Mouse (Mus musculus): ENCODE data around the gene Alg11. TPM values are rescaled to one million over a fixed set of nuclear protein-coding genes. Genes with fewer than 3 reads are reported as not detected.

Alg11 gene
- total RNA-seq (2022) = 1 to 10 TPM; 6.9 to 9.2 (median 7.9) TPM

DNA sequence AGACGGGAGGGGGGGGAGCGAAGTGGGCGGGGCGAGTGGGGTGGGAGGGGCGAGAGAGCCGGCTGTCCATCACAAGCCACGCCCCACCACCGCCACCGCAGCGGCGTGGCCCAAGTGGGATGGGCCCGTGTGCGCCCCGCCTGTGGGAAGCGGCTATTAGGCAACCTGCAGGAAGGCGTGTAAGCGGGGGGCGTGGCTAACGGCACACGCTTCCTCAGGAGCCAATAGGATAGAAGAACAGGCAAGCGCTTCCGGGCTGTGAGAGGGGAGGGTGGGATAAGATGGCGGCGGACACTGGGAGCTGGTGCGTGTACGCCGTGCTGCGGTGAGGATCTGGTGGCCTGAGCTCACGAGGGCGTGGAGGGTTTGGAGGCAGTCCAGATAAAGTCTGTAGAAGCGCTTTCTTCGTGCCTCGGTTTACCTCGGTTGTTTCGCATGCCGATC, at the start of gene Alg11:
Gene Alg11 (plus strand): TSS at position 276 of the 444 bp plus-strand sequence.
- peak; percentile 91 to 96 for DNase-seq (ENCODE audit: low spot score in 2 of 2)

- DNase-seq (ENCODE audit: low spot score in 2 of 2) = no peak
These were observed 47.4 kb upstream of the Alg11 start for GRCm38 (mm10) chr8:22013034-22013707.

GRCm38 (mm10) chr8:22017731-22018130, 42.8 kb upstream of the Alg11 start:
- DNase-seq (ENCODE audit: low spot score in 2 of 2) = no peak

GRCm38 (mm10) chr8:22019498-22019897, 41.0 kb upstream of the Alg11 start:
- DNase-seq (ENCODE audit: low spot score in 2 of 2) = no peak

DNA sequence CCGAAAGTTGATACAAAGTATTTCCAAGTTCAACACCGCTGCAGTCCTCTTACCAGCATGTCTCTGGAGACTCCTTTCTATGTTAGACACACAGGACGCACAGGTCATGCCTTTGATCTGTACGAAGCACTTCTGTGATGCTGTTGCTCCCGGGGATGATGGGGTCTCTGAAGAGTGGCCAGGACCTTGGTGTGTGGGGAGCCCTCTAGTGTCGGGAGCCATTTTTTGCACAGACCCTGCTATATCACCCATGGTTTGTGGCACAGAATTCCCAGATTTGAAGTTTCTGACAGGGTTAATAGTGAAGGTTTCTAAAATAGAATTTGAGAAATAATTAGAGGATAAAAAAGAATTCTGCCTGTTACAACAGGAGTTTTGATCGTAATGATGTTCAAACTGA, 38.3 kb upstream of the Alg11 start:
- DNase-seq (ENCODE audit: low spot score in 2 of 2) = no peak

DNA sequence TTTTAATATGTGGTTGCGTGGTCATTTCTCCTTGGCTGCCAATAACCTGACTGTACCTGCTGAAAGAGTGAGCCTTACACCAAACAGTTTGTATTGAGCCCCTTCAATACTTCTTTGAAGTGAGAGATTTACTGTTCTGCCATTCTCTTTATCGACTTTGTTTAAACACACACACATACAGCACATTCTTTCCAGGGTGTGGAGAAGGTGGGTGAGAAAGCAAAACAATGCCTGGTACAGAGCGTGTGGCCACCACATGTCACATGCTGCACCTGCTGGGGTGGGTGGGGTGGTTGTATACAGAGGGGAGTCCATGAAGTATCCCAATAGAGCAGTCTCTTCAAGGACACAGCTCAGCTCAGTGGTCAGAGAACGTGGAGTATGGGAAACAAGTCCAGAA, 35.3 kb upstream of the Alg11 start:
- no peak for DNase-seq (ENCODE audit: low spot score in 2 of 2)

- DNase-seq (ENCODE audit: low spot score in 2 of 2) = no peak
These were observed 31.5 kb upstream of the Alg11 start for GRCm38 (mm10) chr8:22028973-22029372.

GRCm38 (mm10) chr8:22030990-22031389, 29.5 kb upstream of the Alg11 start:
- DNase-seq (ENCODE audit: low spot score in 2 of 2) = no peak

- no peak for DNase-seq (ENCODE audit: low spot score in 2 of 2)
These were observed 24.4 kb upstream of the Alg11 start for GRCm38 (mm10) chr8:22036137-22036536.

DNA sequence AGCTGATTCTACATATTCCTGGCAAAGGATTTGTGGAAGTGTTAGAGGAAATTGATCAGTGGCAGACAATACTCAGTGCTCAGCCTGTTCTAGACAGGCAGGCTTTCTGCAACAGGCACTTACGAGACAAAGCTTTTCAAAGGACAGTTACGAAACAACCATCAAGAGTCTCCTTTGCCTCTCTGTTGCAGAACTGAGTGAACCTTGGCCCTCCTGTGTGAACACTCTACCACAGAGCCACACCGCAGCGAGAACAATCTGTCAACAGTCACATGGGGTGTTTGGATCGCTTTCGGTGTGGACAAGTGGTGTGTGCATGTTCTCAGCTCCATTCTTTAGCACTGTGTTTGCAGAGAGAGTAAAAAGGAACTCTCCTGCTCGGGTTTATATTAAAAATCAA, 23.5 kb upstream of the Alg11 start:
- no peak for DNase-seq (ENCODE audit: low spot score in 2 of 2)

GRCm38 (mm10) chr8:22039468-22040152, 20.9 kb upstream of the Alg11 start:
- DNase-seq (ENCODE audit: low spot score in 2 of 2) = no peak

GRCm38 (mm10) chr8:22040153-22040509, 20.4 kb upstream of the Alg11 start:
- DNase-seq (ENCODE audit: low spot score in 2 of 2) = no peak

GRCm38 (mm10) chr8:22042515-22042914, 18.0 kb upstream of the Alg11 start:
- DNase-seq (ENCODE audit: low spot score in 2 of 2) = no peak

GRCm38 (mm10) chr8:22043706-22044105, 16.8 kb upstream of the Alg11 start:
- DNase-seq (ENCODE audit: low spot score in 2 of 2) = no peak

GRCm38 (mm10) chr8:22047699-22048464, 12.6 kb upstream of the Alg11 start:
- no peak for DNase-seq (ENCODE audit: low spot score in 2 of 2)

- DNase-seq (ENCODE audit: low spot score in 2 of 2) = no peak
These were observed 5.6 kb upstream of the Alg11 start for GRCm38 (mm10) chr8:22054674-22055491.

- DNase-seq (ENCODE audit: low spot score in 2 of 2) = no peak
These were observed 5.0 kb upstream of the Alg11 start for GRCm38 (mm10) chr8:22055492-22055877.

DNA sequence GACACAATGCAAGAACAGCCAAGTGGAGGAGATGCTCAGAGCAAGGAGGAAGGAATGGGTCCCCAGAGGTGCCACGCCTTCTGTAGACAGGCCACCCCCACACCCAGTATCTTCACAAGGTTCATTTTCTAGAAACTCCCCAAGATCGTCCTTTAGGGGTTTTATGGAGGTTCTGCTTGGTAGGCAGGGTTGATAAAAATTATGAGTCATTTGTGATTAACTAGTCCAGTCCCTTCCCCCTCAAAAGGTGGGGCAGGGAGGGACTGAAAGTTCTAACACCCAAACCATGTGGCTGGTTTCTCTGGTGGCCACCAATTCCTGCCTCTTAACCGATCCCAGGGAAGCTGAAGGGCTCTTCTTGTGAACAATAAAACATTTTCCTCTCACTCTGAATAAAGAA, 3.7 kb upstream of the Alg11 start:
- DNase-seq (ENCODE audit: low spot score in 2 of 2) = no peak

GRCm38 (mm10) chr8:22058368-22058767, 2.2 kb upstream of the Alg11 start:
- no peak for DNase-seq (ENCODE audit: low spot score in 2 of 2)

GRCm38 (mm10) chr8:22059153-22059738, 1.3 kb upstream of the Alg11 start:
- no peak for DNase-seq (ENCODE audit: low spot score in 2 of 2)

DNA sequence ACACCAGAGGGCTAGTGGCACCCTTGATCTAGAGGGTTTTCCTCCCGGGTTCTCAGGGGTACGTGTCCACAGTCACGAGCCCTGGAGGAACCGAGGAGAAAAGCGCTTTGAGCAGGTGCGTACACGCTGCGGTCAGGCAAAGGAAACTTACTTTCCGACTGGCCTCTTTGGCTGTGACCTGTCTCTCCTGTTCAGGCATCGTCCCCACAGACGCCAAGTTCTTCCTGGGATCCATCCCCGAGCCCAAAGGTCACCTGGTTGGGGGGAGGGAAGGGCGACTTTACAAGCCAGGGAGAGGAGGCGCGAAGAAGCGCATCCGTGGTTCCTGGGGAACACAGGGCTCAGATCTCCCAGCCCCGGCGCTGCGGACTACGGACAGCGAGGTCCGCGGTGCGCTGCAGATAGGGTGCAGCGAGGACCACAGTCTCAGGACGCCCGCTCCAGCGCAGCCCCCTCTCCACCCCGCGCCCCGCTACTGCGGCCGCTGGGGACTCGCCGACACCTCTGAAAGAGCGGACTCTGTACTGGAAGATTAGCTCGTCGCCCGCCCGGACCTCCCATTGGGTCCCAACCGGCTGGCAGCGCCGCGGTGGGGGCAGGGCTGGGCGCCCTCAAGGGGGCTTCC, 588 bp upstream of the Alg11 start, which contains the start of gene Atp7b:
Gene Atp7b (minus strand): TSS at position 485 of the 625 bp plus-strand sequence.
- DNase-seq (ENCODE audit: low spot score in 2 of 2) = peak in 1 of 2 experiments; percentile 6
